Mouse (Mus musculus) liver, postnatal 0 days (tissue): ENCODE results near the gene Bex3.
A peak's percentile ranks its signal among the peaks of the same experiment; 100 is the strongest.

ENCODE experiments used
- CTCF ChIP-seq: sonication (generic); IDR thresholded peaks from 2 replicates; pipeline ENCODE4 v1.5.1; 2016; ENCODE audit warnings: antibody characterized with exemption, low read depth
- EP300 ChIP-seq: IDR thresholded peaks from 2 replicates; pipeline ENCODE4 v1.6.1; 2016; ENCODE audit warnings: antibody characterized with exemption, low read depth, mild to moderate bottlenecking

DNA sequence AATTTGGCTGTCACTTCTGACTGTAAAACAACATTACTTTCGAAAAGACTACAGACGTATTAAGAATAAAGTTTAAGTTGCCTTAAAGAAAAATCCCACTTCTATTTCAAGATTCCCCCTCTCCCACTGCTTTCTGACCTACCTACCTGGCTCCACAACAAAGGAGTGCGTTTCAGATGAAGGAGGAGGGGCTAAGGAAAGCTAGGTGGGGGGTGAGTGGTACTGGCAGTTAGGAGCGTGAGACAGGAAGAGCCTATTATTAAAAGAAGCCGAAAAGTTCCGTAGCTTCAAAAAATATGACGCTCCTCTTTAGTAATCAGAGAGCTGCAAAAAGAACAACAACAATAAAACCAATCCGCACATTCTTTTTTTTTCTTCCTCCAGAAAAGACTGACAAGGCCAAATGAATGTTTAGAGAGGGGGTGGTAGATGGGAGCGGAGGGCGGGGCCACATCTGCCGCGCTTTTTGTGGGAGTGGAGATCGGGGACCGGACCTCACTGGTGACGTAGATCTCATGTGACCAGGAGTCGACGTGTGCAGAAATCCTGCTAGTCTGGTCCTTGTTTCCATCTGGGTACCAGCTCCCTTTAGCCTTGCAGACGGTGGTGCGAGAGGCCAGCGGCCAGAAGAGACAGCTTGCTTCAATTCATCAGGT lies 25.4 kb upstream of the Bex3 start, which contains the start of gene Tceal9:
- TF ChIP-seq CTCF (no peak), EP300 (0 out of 2 replicates have a peak, but pooled peaks have one; percentile 9)
